Mouse (Mus musculus) embryonic fibroblast, embryonic 13.5 days (primary cell): Measurements from ENCODE around the gene Mall. TPM values are rescaled to one million over a fixed set of nuclear protein-coding genes. Genes with fewer than 3 reads are reported as not detected.

Experiments used
- H3K27ac ChIP-seq: 2 replicates; pipeline ENCODE4 v1.5.1; 2012; ENCODE audit warnings: low read length, control low read depth, inconsistent platforms; ENCODE audit not compliant: insufficient read depth
- H3K4me1 ChIP-seq: 2 replicates; pipeline ENCODE4 v1.6.1; 2011; ENCODE audit warnings: low read length; ENCODE audit not compliant: control insufficient read depth, insufficient read depth
- H3K4me3 ChIP-seq: 2 replicates; pipeline ENCODE4 v1.5.1; 2011; ENCODE audit warnings: mild to moderate bottlenecking, control low read depth, low read length; ENCODE audit not compliant: insufficient read depth
- CTCF ChIP-seq: IDR thresholded peaks from 2 replicates; pipeline ENCODE4 v1.5.1; 2011; ENCODE audit warnings: mild to moderate bottlenecking, control low read depth, low read length, moderate library complexity, borderline replicate concordance; ENCODE audit not compliant: insufficient read depth
- POLR2A ChIP-seq: IDR thresholded peaks from 2 replicates; pipeline ENCODE4 v1.6.1; 2011; ENCODE audit warnings: low read depth, mild to moderate bottlenecking, control low read depth, low read length, moderate library complexity
- polyA plus RNA-seq: library from polyadenylated mRNA; stranded (reverse); fragments of >200 nt; gene quantifications from 2 replicates; pipeline ENCODE4 v1.2.4, GENCODE M21; 2011; ENCODE audit warnings: low read depth; ENCODE audit not compliant: missing spikeins, insufficient read length

Gene Mall
- polyA plus RNA-seq, 1 experiment = not detected

DNA sequence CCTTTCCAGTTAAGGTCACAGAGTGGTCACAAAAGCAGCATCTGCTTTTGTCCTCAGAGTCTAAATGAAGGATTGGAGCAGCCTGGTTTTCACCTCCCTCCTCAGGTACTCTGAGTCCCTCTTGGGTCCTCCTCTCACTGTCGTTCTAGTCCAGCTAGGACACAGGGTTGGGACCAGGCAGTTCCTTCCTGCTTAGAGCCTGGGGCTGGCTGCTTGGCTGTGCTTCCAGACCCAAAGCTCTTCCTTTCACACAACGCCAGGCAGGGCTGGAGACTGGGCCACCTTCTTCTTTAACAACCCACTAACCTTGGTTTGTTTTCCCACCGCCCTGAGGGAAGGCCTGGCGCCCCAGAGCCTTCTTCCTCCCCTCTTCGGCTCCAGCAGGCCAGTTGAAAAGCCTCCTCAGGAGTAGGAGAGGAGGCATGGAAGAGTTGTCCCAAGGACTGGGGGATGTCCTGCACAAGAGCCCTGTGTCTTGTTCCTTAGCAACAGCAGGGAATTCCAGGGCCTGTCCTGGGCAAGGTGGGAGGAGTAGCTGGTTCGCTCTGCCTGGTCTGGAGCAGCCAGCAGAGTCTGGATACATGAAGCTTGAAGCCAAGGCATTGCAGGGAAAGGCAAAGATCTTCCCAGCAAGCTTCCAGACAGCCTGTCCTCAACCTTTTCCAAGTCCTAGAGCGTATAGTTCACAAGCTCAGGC is 717 bp upstream of the Mall start:
- Histone ChIP-seq H3K4me3 (no peak overlapping the region), H3K27ac (no peak overlapping the region), H3K4me1 (no peaks in the 10 kb centered on the region)
- TF ChIP-seq CTCF = no peak
- no peak for TF ChIP-seq POLR2A

DNA sequence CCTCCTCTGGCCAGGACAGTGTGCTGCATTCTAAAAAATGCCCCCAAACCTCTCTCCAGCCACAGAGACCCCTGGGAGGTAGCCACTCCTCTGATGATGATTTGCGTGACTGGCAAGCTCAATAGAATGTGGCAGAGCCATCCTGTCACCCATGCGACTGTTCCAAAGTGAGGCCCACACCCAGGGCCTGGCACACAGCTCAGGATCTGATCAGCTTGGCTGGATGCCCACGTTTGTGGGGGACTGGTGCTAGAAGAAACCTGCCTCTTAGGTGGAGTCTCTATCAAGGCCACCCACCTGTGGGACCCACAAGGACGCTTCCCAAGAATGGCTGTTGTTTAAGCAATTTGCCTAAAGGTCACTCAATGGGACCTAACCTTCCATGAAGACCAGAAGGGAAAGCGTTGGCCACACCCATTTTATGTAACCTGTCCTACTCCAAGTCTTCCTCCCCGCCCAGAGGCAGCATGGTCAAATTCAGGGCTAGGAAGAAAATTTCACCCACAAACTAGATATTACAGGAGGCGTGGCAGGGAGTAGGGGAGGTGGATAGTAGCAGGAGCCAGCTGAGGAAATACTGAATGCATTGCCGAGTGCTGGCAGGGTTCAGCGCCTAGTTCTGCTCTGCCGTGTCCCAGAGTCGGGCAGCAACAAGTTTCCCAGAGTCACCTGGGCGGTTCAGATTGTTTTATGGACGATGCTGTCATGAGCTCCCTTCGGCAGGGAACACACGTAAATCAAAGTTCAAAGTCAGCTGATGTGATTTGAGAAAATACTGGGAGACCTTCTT is 876 bp downstream of the Mall start:
- Histone ChIP-seq H3K27ac (no peak overlapping the region), H3K4me3 (no peak overlapping the region), H3K4me1 (no peaks in the 10 kb centered on the region)
- no peak for TF ChIP-seq POLR2A
- no peak for TF ChIP-seq CTCF

DNA sequence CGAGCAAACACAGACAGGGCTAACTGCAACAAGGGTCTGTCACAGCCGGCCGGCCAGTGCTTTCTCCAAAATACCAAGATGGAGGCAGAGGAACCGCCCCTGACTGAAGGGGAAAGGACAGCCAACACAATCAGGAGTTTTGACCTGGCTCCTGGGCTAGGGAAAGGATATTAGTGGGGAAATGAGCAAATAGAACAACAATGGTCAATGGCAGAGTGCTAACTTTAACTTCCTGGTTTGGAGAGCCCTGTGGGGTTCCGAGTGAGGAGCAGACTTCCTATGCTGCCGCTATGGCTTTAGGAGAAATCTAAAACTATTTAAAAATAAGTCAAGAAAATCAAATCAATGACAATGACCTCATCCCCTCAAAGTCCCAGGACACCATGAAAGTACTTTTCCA is 1.6 kb downstream of the Mall start:
- Histone ChIP-seq H3K4me1 (peaks cover 5% of the 10 kb centered on the region), H3K4me3 (no peak overlapping the region), H3K27ac (no peak overlapping the region)
- no peak for TF ChIP-seq CTCF
- no peak for TF ChIP-seq POLR2A

GRCm38 (mm10) chr2:127723193-127723592 is 6.5 kb downstream of the Mall start:
- Histone ChIP-seq H3K4me3 (no peak overlapping the region), H3K4me1 (peaks cover 19% of the 10 kb centered on the region), H3K27ac (peak overlapping the region; percentile 37)
- no peak for TF ChIP-seq CTCF
- TF ChIP-seq POLR2A = no peak

GRCm38 (mm10) chr2:127722176-127722892 is 7.4 kb downstream of the Mall start:
- H3K4me1 ChIP-seq = peaks cover 19% of the 10 kb centered on the region
- H3K4me3 ChIP-seq = no peak overlapping the region
- TF ChIP-seq CTCF = no peak
- no peak for TF ChIP-seq POLR2A
- H3K27ac ChIP-seq = peak overlapping the region; percentile 37

DNA sequence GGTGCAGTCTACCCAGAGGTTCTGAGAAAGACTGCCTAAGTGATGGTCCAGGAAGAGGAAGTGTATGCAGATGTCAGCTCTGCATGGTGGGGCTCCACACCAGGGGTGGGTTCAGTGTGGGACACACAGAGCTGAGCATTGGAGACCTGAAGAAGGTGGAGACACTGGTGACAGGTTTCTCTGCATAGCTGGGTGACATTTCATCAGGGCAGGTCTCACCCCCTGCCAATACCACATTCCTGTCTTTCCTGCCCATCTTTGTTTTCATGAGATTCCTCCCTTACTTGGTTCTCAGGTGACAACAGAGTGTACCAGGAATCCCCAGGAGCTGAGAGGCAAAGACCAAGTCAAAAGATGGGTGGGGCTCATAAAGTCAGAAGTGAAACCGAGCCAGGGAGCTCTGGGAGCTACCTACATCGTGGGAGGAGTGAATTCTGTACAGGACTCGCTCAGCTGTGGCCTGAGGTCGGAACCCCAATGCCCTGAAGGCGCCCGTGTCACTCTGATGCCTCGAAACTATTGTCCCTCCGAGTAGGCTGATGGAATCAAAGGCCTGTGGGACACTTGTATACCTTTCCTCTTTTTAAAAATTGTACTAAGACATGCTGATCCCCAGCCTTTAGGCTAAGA is 10.8 kb downstream of the Mall start:
- H3K27ac ChIP-seq = no peak overlapping the region
- no peak for TF ChIP-seq CTCF
- TF ChIP-seq POLR2A = no peak
- peaks cover 19% of the 10 kb centered on the region for H3K4me1 ChIP-seq
- H3K4me3 ChIP-seq = no peak overlapping the region

- H3K4me1 ChIP-seq = no peaks in the 10 kb centered on the region
- no peak overlapping the region for H3K27ac ChIP-seq
- H3K4me3 ChIP-seq = no peak overlapping the region
- no peak for TF ChIP-seq POLR2A
- TF ChIP-seq CTCF = no peak
Observed at GRCm38 (mm10) chr2:127714726-127715125, 15.0 kb downstream of the Mall start.

DNA sequence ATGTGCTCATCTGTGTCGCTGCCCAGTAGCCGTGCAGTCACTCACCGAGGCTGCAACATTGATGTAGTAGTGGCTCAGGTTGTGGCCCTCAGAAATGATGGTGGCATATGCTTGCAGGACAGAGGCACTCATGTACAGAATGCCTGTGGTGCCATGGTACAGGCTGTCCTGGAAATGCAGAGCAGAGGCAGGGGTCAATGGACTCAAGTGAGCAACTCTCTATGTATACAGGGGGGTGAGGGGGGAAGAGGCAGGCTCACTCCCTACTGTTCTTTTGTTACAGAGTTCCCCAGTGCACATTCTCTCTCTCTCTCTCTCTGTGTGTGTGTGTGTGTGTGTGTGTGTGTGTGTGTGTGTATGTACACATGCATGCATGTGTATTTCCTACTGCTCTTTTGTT is 20.9 kb downstream of the Mall start:
- TF ChIP-seq CTCF = no peak
- no peak for TF ChIP-seq POLR2A
- no peak overlapping the region for H3K27ac ChIP-seq
- H3K4me3 ChIP-seq = no peak overlapping the region
- H3K4me1 ChIP-seq = no peaks in the 10 kb centered on the region

DNA sequence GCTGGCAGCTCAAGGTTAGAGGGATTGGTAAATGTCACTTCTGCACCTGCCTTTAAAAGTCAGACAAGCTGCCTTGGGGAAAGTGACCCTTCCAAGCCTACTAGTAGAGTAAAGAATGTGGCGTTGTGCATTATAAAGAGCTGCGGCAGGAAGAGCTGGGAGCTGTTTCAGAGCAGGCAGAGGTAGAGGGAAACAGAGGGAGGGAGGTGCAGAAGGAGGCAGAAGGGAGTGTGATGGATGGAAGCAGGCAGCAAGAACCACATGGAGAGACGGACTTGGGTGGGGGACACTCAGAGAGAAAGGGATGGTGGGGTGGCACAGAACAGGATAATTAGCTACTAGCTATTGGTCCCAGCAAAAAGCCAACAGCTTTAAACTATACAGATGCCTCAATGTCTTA is 21.7 kb downstream of the Mall start:
- Histone ChIP-seq H3K27ac (no peak overlapping the region), H3K4me3 (no peak overlapping the region)
- TF ChIP-seq POLR2A = no peak
- TF ChIP-seq CTCF = no peak

More for the DNA sequence above, 21.7 kb downstream of the Mall start:
- H3K4me1 ChIP-seq = no peaks in the 10 kb centered on the region
